Mouse (Mus musculus): Measurements from ENCODE around the gene Sall2.
"Not testable (repeated sequence)": the region's sequence is repeated elsewhere in the genome, so short reads cannot be mapped to it uniquely, and the experiment has no call there.

Gene Sall2

GRCm38 (mm10) chr14:52303517-52303916, 25.0 kb downstream of the Sall2 start:
- DNase-seq (ENCODE audit: low spot score), result not testable (repeated sequence)

GRCm38 (mm10) chr14:52295558-52296264, 32.9 kb downstream of the Sall2 start:
- DNase-seq (ENCODE audit: low spot score), result no peak

GRCm38 (mm10) chr14:52284191-52284590, 44.4 kb downstream of the Sall2 start:
- DNase-seq (ENCODE audit: low spot score), result no peak

DNA sequence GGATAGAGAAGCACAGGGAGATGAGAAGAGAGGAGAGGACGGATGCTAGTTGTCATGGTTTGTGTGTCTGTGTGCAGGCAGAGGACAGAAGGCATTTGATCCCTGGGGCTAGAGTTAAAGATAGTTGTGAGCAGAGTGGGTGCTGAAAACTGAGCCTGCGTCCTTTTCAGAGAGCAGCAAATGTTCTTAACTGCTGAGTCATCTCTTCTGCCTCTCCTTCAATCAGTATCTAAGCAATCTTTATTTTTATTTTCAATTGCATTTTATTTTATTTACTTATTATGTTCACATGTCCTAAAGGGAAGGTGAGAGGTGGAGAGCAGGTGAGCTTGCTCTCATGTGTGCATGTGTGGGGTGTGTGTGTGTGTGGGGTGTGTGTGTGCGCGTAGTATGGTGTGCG, 44.9 kb downstream of the Sall2 start:
- DNase-seq (ENCODE audit: low spot score), result no peak

DNA sequence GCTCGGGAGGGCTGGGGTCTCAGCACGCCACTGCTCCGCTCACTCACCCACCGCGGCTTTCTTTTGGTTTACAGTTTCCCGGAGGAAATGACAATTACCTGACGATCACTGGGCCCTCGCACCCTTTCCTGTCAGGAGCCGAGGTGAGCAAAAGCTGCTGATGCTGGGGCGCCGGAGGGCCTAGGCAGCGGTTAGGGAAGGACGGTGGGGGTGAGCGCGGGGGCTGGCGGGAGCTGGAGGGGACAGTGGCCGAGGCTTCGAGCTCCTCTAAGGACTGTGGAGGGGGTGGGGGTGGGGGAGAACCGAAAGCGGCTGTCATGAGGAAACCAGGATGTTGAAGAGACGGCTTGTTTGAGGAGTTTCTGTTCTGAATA, 48.8 kb downstream of the Sall2 start:
- no peak for DNase-seq (ENCODE audit: low spot score)

- DNase-seq (ENCODE audit: low spot score), result peak; percentile 98
These were observed 49.4 kb downstream of the Sall2 start, which contains the start of the genes Tox4 and Rab2b for GRCm38 (mm10) chr14:52278932-52279746. Gene Tox4 (plus strand): TSS chr14:52279146. Gene Rab2b (minus strand): TSS chr14:52279545.

DNA sequence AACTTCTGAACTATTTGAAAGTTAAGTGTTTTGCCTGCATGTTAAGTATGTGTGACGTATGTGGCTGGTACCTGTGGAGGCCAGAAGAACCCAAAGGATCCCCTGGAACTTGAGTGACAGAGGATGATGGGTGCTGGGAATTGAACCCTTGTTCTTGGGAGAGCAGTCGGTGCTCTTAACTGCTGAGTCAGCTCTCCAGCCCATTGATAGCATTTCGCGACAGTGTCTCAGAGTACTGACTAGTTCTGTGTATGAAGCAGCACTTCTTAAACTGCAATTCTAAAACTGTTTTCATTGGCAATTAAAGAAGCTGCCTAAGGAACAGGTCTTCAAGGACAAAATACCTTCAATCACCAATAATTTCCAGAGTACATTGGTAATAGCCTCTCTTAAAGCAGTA, 51.4 kb downstream of the Sall2 start:
- DNase-seq (ENCODE audit: low spot score), result no peak

DNA sequence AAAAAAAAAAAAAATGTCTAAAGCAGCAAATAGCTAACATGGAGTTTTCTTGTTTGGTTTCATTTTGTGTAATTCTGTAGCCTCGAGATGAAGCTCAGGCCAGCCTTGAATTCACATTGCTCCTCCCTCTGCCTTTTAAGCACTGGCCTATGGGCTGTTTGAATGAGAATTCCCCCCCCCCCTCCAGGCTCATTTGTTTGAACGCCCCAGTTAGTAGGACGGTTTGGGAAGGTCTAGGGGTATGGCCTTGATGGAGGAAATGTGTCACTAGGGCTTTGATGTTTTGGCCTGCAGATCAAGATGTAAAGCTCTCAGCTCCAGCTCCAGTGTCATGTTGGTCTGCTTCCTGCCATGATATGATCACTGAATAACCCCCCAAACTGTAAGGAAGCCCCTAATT, 55.8 kb downstream of the Sall2 start:
- DNase-seq (ENCODE audit: low spot score), result no peak
